Mouse (Mus musculus): ENCODE results near the gene C1ra. TPM values are rescaled to one million over a fixed set of nuclear protein-coding genes. Genes with fewer than 3 reads are reported as not detected.

C1ra gene
- total and polyA plus RNA-seq, 3 experiments, result 0.05 TPM; not detected in 2

GRCm38 (mm10) chr6:124484851-124485250, 27.4 kb upstream of the C1ra start:
- Histone ChIP-seq H3K4me1 (ENCODE audit: insufficient read depth, low read depth, low read length) (no peaks in the 10 kb centered on the region), H3K4me3 (ENCODE audit: low read depth, low read length) (no peak overlapping the region), H3K27me3 (ENCODE audit: insufficient read depth, low read length) (peaks cover 8% of the 10 kb centered on the region; the same call in 1 of the 2 replicates), H3K36me3 (replicated peaks) (no peaks in the 10 kb centered on the region), H3K9me3 (replicated peaks) (no peaks in the 10 kb centered on the region)
- no peak for DNase-seq (ENCODE audit: low spot score)
- no peak for ATAC-seq (ENCODE audit: extremely low read depth, insufficient number of reproducible peaks, low FRiP score, poor library complexity, severe bottlenecking)
- no peak for TF ChIP-seq GATA2 (IDR thresholded peaks at IDR 0.05; ENCODE audit: borderline replicate concordance, low read depth, low read length)
- no peak for TF ChIP-seq GATA1 (IDR thresholded peaks at IDR 0.05; ENCODE audit: borderline replicate concordance, low read length)
- no peak for TF ChIP-seq TAL1 (conservative IDR thresholded peaks at IDR 0.05; ENCODE audit: low read depth, low read length)
- no peak for TF ChIP-seq POLR2AphosphoS5 (IDR thresholded peaks at IDR 0.05; ENCODE audit: insufficient replicate concordance, low read depth, low read length)

GRCm38 (mm10) chr6:124485414-124486144, 26.6 kb upstream of the C1ra start:
- no peak overlapping the region for H3K4me3 ChIP-seq (ENCODE audit: low read depth, low read length)
- no peaks in the 10 kb centered on the region for H3K9me3 ChIP-seq (replicated peaks)
- ATAC-seq (ENCODE audit: extremely low read depth, insufficient number of reproducible peaks, low FRiP score, poor library complexity, severe bottlenecking) (no peak), DNase-seq (ENCODE audit: low spot score) (no peak)
- no peaks in the 10 kb centered on the region for H3K36me3 ChIP-seq (replicated peaks)
- TF ChIP-seq POLR2AphosphoS5 (IDR thresholded peaks at IDR 0.05; ENCODE audit: insufficient replicate concordance, low read depth, low read length), result no peak
- H3K27me3 ChIP-seq (ENCODE audit: insufficient read depth, low read length), result peaks cover 8% of the 10 kb centered on the region; the same call in 1 of the 2 replicates
- H3K4me1 ChIP-seq (ENCODE audit: insufficient read depth, low read depth, low read length), result no peaks in the 10 kb centered on the region

GRCm38 (mm10) chr6:124487509-124487908, 24.7 kb upstream of the C1ra start:
- DNase-seq (ENCODE audit: low spot score), result no peak
- H3K27me3 ChIP-seq (ENCODE audit: insufficient read depth, low read length), result peaks cover 12% of the 10 kb centered on the region
- no peaks in the 10 kb centered on the region for H3K36me3 ChIP-seq (replicated peaks)
- no peak overlapping the region for H3K4me3 ChIP-seq (ENCODE audit: low read depth, low read length)
- H3K4me1 ChIP-seq (ENCODE audit: insufficient read depth, low read depth, low read length), result peaks cover 2% of the 10 kb centered on the region
- H3K9me3 ChIP-seq (replicated peaks), result no peaks in the 10 kb centered on the region
- no peak for ATAC-seq (ENCODE audit: extremely low read depth, insufficient number of reproducible peaks, low FRiP score, poor library complexity, severe bottlenecking)
- TF ChIP-seq CTCF (IDR thresholded peaks at IDR 0.05; ENCODE audit: low read depth, low read length), result no peak
- no peak for TF ChIP-seq POLR2AphosphoS5 (IDR thresholded peaks at IDR 0.05; ENCODE audit: insufficient replicate concordance, low read depth, low read length)
- TF ChIP-seq TAL1 (conservative IDR thresholded peaks at IDR 0.05; ENCODE audit: low read depth, low read length), result no peak
- no peak for TF ChIP-seq GATA2 (IDR thresholded peaks at IDR 0.05; ENCODE audit: borderline replicate concordance, low read depth, low read length)
- no peak for TF ChIP-seq GATA1 (IDR thresholded peaks at IDR 0.05; ENCODE audit: borderline replicate concordance, low read length)

- peaks cover 6% of the 10 kb centered on the region for H3K27me3 ChIP-seq (ENCODE audit: insufficient read depth, low read length)
- DNase-seq (ENCODE audit: low spot score) (no peak), ATAC-seq (ENCODE audit: extremely low read depth, insufficient number of reproducible peaks, low FRiP score, poor library complexity, severe bottlenecking) (no peak)
- no peaks in the 10 kb centered on the region for H3K9me3 ChIP-seq (replicated peaks)
- H3K4me1 ChIP-seq (ENCODE audit: insufficient read depth, low read depth, low read length), result peaks cover 12% of the 10 kb centered on the region
- H3K36me3 ChIP-seq (replicated peaks), result no peaks in the 10 kb centered on the region
- H3K4me3 ChIP-seq (ENCODE audit: low read depth, low read length), result no peak overlapping the region
- no peak for TF ChIP-seq TAL1 (conservative IDR thresholded peaks at IDR 0.05; ENCODE audit: low read depth, low read length)
- TF ChIP-seq GATA2 (IDR thresholded peaks at IDR 0.05; ENCODE audit: borderline replicate concordance, low read depth, low read length), result no peak
- TF ChIP-seq GATA1 (IDR thresholded peaks at IDR 0.05; ENCODE audit: borderline replicate concordance, low read length), result no peak
- TF ChIP-seq CTCF (IDR thresholded peaks at IDR 0.05; ENCODE audit: low read depth, low read length), result no peak
- no peak for TF ChIP-seq POLR2AphosphoS5 (IDR thresholded peaks at IDR 0.05; ENCODE audit: insufficient replicate concordance, low read depth, low read length)
Measured at GRCm38 (mm10) chr6:124488952-124489351, 23.3 kb upstream of the C1ra start.

GRCm38 (mm10) chr6:124491427-124491826, 20.8 kb upstream of the C1ra start:
- Histone ChIP-seq H3K9me3 (replicated peaks) (no peaks in the 10 kb centered on the region), H3K36me3 (replicated peaks) (no peaks in the 10 kb centered on the region), H3K4me1 (ENCODE audit: insufficient read depth, low read depth, low read length) (peaks cover 12% of the 10 kb centered on the region), H3K27me3 (ENCODE audit: insufficient read depth, low read length) (peaks cover 6% of the 10 kb centered on the region), H3K4me3 (ENCODE audit: low read depth, low read length) (peak overlapping the region; percentile 20; the same call in 1 of the 2 replicates)
- ATAC-seq (ENCODE audit: extremely low read depth, insufficient number of reproducible peaks, low FRiP score, poor library complexity, severe bottlenecking), result no peak
- no peak for DNase-seq (ENCODE audit: low spot score)
- TF ChIP-seq CTCF (IDR thresholded peaks at IDR 0.05; ENCODE audit: low read depth, low read length) (0 out of 2 replicates have a peak, but pooled peaks have one; percentile 2), GATA2 (IDR thresholded peaks at IDR 0.05; ENCODE audit: borderline replicate concordance, low read depth, low read length) (no peak)

GRCm38 (mm10) chr6:124492842-124493561, 19.2 kb upstream of the C1ra start, which contains the start of gene C1rl:
TSS of gene C1rl (plus strand) at chr6:124493113.
- DNase-seq (ENCODE audit: low spot score) (peak; percentile 67), ATAC-seq (ENCODE audit: extremely low read depth, insufficient number of reproducible peaks, low FRiP score, poor library complexity, severe bottlenecking) (peak; percentile 60)
- H3K9me3 ChIP-seq (replicated peaks), result no peaks in the 10 kb centered on the region
- no peak within 1 kb of the TSS for H3K4me3 ChIP-seq (ENCODE audit: low read depth, low read length)
- H3K27me3 ChIP-seq (ENCODE audit: insufficient read depth, low read length), result peaks cover 6% of the 10 kb centered on the region
- TF ChIP-seq POLR2AphosphoS5 (IDR thresholded peaks at IDR 0.05; ENCODE audit: insufficient replicate concordance, low read depth, low read length) (no peak), TAL1 (conservative IDR thresholded peaks at IDR 0.05; ENCODE audit: low read depth, low read length) (no peak), GATA2 (IDR thresholded peaks at IDR 0.05; ENCODE audit: borderline replicate concordance, low read depth, low read length) (no peak), CTCF (IDR thresholded peaks at IDR 0.05; ENCODE audit: low read depth, low read length) (peak; percentile 81)
- H3K36me3 ChIP-seq (replicated peaks), result no peaks in the 10 kb centered on the region
- peaks cover 12% of the 10 kb centered on the region for H3K4me1 ChIP-seq (ENCODE audit: insufficient read depth, low read depth, low read length)
